Mouse (Mus musculus) hindbrain, embryonic 14.5 days (tissue): ENCODE data around the gene Tspan11. TPM values are rescaled to one million over a fixed set of nuclear protein-coding genes. Genes with fewer than 3 reads are reported as not detected.

Experiments
- ATAC-seq: fragments of 200-750 bp; cut with Nextera tagmentation; 2 replicates; pipeline ENCODE4 v1.8.0; 2017; ENCODE audit warnings: moderate number of reproducible peaks, mild to moderate bottlenecking, moderate TSS enrichment, moderate library complexity; ENCODE audit not compliant: low FRiP score
- DNase-seq: peaks from one replicate; pipeline ENCODE4 v3.0.0-alpha.2; 2015; ENCODE audit warnings: low spot score
- H3K27ac ChIP-seq: fragments of 300-500 bp; sonication (generic); 2 replicates; pipeline ENCODE4 v1.5.1; 2014; ENCODE audit warnings: mild to moderate bottlenecking, moderate library complexity
- H3K27me3 ChIP-seq: fragments of 300-500 bp; sonication (generic); 2 replicates; pipeline ENCODE4 v1.6.1; 2014; ENCODE audit warnings: mild to moderate bottlenecking, low read length, mixed read lengths; ENCODE audit not compliant: control insufficient read depth, insufficient read depth
- H3K36me3 ChIP-seq: fragments of 300-500 bp; sonication (generic); replicated peaks from 2 replicates; pipeline ENCODE4 v1.6.1; 2014; ENCODE audit not compliant: control insufficient read depth, insufficient read depth
- H3K4me1 ChIP-seq: fragments of 300-500 bp; sonication (generic); replicated peaks from 2 replicates; pipeline ENCODE4 v1.6.1; 2014; ENCODE audit warnings: antibody characterized with exemption, low read length, mixed read lengths; ENCODE audit not compliant: control insufficient read depth, insufficient read depth
- H3K4me2 ChIP-seq: fragments of 300-500 bp; sonication (generic); replicated peaks from 2 replicates; pipeline ENCODE4 v1.6.1; 2014; ENCODE audit warnings: mild to moderate bottlenecking, moderate library complexity
- H3K4me3 ChIP-seq: fragments of 300-500 bp; sonication (generic); replicated peaks from 2 replicates; pipeline ENCODE4 v1.5.1; 2014; ENCODE audit warnings: mild to moderate bottlenecking, low read length
- H3K9ac ChIP-seq: fragments of 300-500 bp; sonication (generic); 2 replicates; pipeline ENCODE4 v1.6.1; 2014
- H3K9me3 ChIP-seq: fragments of 300-500 bp; sonication (generic); 2 replicates; pipeline ENCODE4 v1.6.1; 2016; ENCODE audit warnings: low read length; ENCODE audit not compliant: control insufficient read depth
- WGBS: fragments of 180-500 bp; shearing (Covaris S2); extraction: QIAGEN DNeasy Blood & Tissue Kit; methylation state at CpG from one replicate; pipeline ENCODE4 v1.1.7; 2014; 5-methylcytosine and 5-hydroxymethylcytosine counted together
- polyA plus RNA-seq: library from polyadenylated mRNA; unstranded; fragments of >200 nt; fragmentation: Nextera tagmentation; extraction: Ambion mirVana; gene quantifications from 2 replicates; pipeline ENCODE4 v1.2.1, GENCODE M21; 2014

Gene Tspan11
- polyA plus RNA-seq, 1 experiment from 2014 or later, result 4.2 TPM

DNA sequence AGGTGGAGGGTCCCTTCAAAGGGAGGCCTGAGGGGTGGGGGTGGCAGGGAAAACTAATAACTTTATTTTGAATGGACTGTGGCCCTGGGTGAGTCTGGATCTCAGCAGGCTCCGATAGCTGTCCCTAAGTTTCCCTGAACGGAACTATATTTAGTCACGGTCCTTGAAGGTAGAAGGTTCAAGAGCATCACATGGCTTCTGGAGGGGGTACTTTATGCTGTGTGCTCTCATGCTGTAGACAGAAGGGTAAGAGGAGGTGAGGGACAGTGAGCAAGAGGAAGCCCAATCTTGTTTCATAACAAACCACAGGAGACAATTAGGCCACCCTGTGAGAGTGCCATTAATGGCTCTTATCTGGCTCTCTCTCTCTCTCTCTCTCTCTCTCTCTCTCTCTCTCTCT lies 10.0 kb downstream of the Tspan11 start:
- H3K9ac ChIP-seq, result no peak overlapping the region
- H3K36me3 ChIP-seq, result no peaks in the 10 kb centered on the region
- ATAC-seq (peak; percentile 4; the same call in 1 of the 2 replicates), DNase-seq (no peak)
- no peak overlapping the region for H3K4me2 ChIP-seq
- no peaks in the 10 kb centered on the region for H3K9me3 ChIP-seq
- no peaks in the 10 kb centered on the region for H3K27me3 ChIP-seq
- H3K4me1 ChIP-seq, result peaks cover 17% of the 10 kb centered on the region; the same call in 1 of the 2 replicates
- no peak overlapping the region for H3K4me3 ChIP-seq
- H3K27ac ChIP-seq, result no peak overlapping the region
- 83% methylated on average over 3 of the region's 3 CpGs for WGBS

DNA sequence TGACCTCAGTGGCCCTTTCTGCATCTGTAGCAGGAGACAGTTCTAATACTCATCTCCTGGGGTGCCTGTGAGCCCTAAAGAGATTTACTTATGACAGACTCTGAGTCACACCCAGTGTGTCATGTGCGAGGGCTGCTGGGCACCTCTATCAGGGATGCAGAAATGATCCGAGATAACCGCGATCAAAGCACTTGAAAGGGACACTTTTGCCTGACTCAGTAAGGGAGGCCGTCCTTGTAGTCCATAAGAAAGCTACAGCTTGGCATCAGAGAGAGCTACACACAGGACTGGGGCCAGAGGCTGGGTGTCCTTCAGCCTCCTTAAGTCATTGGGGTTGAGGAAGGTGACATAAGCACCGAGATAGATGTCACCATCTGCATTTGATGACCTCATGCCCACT lies 12.7 kb downstream of the Tspan11 start:
- Histone ChIP-seq H3K4me1 (peaks cover 17% of the 10 kb centered on the region; the same call in 1 of the 2 replicates), H3K4me2 (no peak overlapping the region), H3K9ac (no peak overlapping the region), H3K36me3 (no peaks in the 10 kb centered on the region), H3K9me3 (no peaks in the 10 kb centered on the region), H3K27me3 (no peaks in the 10 kb centered on the region), H3K4me3 (no peak overlapping the region), H3K27ac (no peak overlapping the region)
- ATAC-seq (no peak), DNase-seq (no peak)
- 91% methylated on average over 6 of the region's 6 CpGs for WGBS

DNA sequence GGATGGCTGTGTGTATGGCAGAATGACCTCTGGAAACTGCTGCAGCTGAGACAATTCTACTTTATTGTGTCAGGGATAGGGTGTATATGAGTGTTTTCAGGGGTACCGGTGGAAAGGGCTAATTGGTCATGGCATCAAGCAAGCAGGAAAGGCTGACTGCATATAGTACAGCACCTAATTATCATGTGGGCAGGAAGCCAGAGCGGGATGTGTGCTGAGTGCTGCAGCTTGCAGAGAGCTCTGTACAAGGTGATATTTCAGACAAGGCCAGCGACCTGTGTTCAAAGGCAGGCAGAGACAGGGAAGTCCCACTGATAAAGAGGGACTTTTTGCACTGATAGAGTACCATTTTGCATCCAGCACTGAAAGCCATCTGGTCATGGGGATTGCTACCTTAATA lies 13.9 kb downstream of the Tspan11 start:
- no peaks in the 10 kb centered on the region for H3K27me3 ChIP-seq
- DNase-seq (no peak), ATAC-seq (no peak)

DNA sequence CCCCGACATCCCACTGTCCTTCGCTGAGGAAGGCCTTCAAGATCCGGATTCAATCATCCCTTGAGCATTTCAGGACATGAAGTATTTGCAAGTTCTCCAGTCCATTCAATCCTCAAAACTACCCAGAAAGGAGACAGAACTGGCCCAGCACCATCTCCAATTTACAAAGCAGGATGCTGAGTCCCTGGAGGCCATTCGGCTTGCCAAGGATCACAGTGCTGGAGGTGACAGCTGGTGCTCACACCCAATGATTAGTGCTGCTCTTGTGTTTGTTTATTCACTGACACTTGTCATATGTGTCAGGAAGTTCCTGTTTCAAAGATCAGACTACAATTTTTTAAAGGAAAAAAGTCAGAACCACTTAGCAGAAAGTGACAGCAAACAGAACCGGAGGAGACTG lies 14.3 kb downstream of the Tspan11 start:
- H3K36me3 ChIP-seq, result no peaks in the 10 kb centered on the region
- peaks cover 16% of the 10 kb centered on the region; the same call in 1 of the 2 replicates for H3K4me1 ChIP-seq
- H3K27ac ChIP-seq, result no peak overlapping the region
- no peaks in the 10 kb centered on the region for H3K27me3 ChIP-seq
- WGBS, result 76% methylated on average over 5 of the region's 5 CpGs
- ATAC-seq, result no peak
- H3K4me3 ChIP-seq, result no peak overlapping the region
- no peak overlapping the region for H3K9ac ChIP-seq
- H3K4me2 ChIP-seq, result no peak overlapping the region
- no peak for DNase-seq
- no peaks in the 10 kb centered on the region for H3K9me3 ChIP-seq

More for the DNA sequence above, 13.9 kb downstream of the Tspan11 start:
- Histone ChIP-seq H3K4me1 (peaks cover 17% of the 10 kb centered on the region; the same call in 1 of the 2 replicates), H3K27ac (no peak overlapping the region), H3K36me3 (no peaks in the 10 kb centered on the region), H3K9me3 (no peaks in the 10 kb centered on the region), H3K4me3 (no peak overlapping the region), H3K9ac (no peak overlapping the region), H3K4me2 (no peak overlapping the region)
- WGBS, result 63% methylated on average over 3 of the region's 3 CpGs

DNA sequence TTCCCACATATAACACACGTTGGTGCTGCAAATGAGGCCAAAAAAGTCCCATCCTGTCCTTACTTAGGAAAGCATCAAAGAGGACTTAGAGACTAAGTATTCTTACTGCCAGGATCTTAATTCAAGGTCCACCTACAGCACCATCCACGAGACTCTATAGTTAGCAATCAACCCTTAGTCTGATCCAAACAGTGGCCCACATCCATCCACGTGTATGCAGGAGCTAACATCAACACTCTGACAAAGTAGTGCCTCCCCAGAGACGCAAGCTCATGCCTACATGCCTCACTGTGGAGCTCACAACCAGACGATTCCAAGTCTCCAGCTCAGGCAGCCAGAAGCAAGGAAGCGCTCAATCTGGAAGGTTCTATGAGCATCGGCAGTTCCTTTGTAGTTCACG lies 15.2 kb downstream of the Tspan11 start:
- no peak for DNase-seq

DNA sequence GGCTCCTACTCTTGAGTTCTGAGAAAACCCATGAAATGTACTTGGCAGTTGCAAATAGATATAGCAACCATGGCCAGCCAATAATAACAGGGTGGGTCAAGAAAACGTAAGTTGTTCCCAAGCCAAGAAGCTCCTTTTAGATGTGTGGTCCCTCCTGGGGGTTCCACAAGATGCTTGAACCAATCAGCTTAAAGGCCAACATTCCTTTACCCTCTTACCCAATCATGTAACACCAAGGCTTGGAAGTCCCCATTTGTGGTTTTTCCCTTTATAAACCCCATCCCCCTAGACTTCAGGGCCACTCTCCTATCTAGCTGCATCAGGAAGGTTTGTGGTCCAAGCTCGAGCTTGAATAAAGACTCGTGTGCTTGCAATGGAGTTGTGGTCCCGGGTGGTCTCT lies 23.2 kb downstream of the Tspan11 start:
- Histone ChIP-seq H3K9me3 (no peaks in the 10 kb centered on the region), H3K4me2 (no peak overlapping the region), H3K27me3 (no peaks in the 10 kb centered on the region), H3K4me3 (no peak overlapping the region), H3K9ac (no peak overlapping the region), H3K27ac (no peak overlapping the region), H3K36me3 (no peaks in the 10 kb centered on the region), H3K4me1 (no peaks in the 10 kb centered on the region)
- WGBS, result 85% methylated on average over 4 of the region's 4 CpGs
- DNase-seq (no peak), ATAC-seq (no peak)

More for the DNA sequence above, 15.2 kb downstream of the Tspan11 start:
- WGBS, result 89% methylated on average over 8 of the region's 8 CpGs
- Histone ChIP-seq H3K4me1 (peaks cover 9% of the 10 kb centered on the region; the same call in 1 of the 2 replicates), H3K27me3 (no peaks in the 10 kb centered on the region), H3K9me3 (no peaks in the 10 kb centered on the region), H3K9ac (no peak overlapping the region), H3K4me2 (no peak overlapping the region), H3K36me3 (no peaks in the 10 kb centered on the region), H3K27ac (no peak overlapping the region), H3K4me3 (no peak overlapping the region)
- no peak for ATAC-seq

DNA sequence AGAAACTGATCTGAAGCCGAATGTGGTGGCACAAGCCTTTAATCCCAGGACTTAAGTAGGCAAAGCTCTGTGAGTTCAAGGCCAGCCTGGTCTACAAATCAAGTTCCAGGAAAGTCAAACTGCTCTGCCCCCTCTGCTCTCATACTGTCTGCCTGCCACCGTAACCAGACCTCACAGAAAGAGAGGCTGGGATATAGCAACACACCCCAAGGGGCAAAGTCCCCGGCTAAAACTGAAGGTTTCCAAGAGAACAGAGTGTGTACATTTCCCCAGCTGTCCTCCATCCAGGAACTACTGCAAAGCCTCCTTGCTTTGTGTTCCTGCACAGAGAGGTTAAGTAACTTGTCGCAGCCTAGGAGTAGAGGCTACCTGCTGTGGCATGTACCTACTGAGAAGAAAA lies 24.3 kb downstream of the Tspan11 start:
- Histone ChIP-seq H3K4me3 (no peak overlapping the region), H3K9ac (no peak overlapping the region), H3K4me2 (no peak overlapping the region), H3K4me1 (no peaks in the 10 kb centered on the region), H3K9me3 (peaks cover 4% of the 10 kb centered on the region; the same call in 1 of the 2 replicates), H3K27ac (no peak overlapping the region), H3K27me3 (no peaks in the 10 kb centered on the region), H3K36me3 (no peaks in the 10 kb centered on the region)
- no peak for ATAC-seq
- no peak for DNase-seq
- 70% methylated on average over 4 of the region's 4 CpGs for WGBS

DNA sequence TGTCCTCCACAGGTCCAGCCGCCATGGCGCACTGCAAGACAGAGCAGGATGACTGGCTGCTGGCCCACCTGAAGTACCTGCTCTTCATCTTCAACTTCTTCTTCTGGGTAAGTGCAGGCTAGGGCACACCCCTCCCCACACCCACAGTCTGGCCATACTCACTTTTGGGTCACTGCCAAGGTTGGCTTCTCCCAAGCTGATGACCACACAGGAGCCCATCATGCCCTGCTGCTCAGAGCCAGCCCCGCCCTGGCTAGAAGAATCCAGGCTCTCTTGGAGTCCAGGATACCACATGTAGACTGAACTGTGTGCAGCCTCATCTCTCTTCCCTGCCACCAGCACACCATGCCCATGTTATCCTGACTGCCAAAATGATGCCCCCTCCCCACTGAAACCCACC lies 25.5 kb downstream of the Tspan11 start:
- H3K4me2 ChIP-seq, result no peak overlapping the region
- H3K27me3 ChIP-seq, result no peaks in the 10 kb centered on the region
- no peak overlapping the region for H3K27ac ChIP-seq
- ATAC-seq, result no peak
- DNase-seq, result no peak
- peaks cover 4% of the 10 kb centered on the region; the same call in 1 of the 2 replicates for H3K9me3 ChIP-seq
- no peak overlapping the region for H3K4me3 ChIP-seq
- no peak overlapping the region for H3K9ac ChIP-seq
- no peaks in the 10 kb centered on the region for H3K4me1 ChIP-seq
- 95% methylated on average over 3 of the region's 3 CpGs for WGBS
- no peaks in the 10 kb centered on the region for H3K36me3 ChIP-seq

DNA sequence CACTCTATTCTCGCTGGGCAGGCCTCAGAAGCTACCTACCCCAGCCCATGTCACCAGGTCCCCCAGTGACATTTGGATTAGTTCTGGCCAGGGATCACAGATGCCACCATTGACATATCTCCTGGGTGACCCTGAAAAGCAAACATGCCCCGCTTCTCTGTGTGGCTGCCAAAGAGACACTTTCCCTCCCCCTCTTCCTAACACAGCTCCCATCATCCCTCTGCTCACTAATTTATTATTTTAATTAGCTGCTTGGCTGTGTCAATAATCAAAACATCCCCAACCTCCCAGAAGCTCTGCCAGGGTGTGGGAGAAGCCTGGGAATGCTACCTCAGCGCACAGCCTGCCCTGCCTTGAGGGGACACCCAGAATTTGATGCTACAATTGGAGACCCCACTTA lies 29.6 kb downstream of the Tspan11 start:
- no peak overlapping the region for H3K4me3 ChIP-seq
- no peak overlapping the region for H3K9ac ChIP-seq
- DNase-seq (no peak), ATAC-seq (no peak)
- WGBS, result 50% methylated on average over 3 of the region's 3 CpGs
- no peaks in the 10 kb centered on the region for H3K36me3 ChIP-seq
- no peak overlapping the region for H3K4me2 ChIP-seq
- no peaks in the 10 kb centered on the region for H3K4me1 ChIP-seq
- H3K27ac ChIP-seq, result no peak overlapping the region
- H3K27me3 ChIP-seq, result no peaks in the 10 kb centered on the region
- H3K9me3 ChIP-seq, result peaks cover 4% of the 10 kb centered on the region; the same call in 1 of the 2 replicates

DNA sequence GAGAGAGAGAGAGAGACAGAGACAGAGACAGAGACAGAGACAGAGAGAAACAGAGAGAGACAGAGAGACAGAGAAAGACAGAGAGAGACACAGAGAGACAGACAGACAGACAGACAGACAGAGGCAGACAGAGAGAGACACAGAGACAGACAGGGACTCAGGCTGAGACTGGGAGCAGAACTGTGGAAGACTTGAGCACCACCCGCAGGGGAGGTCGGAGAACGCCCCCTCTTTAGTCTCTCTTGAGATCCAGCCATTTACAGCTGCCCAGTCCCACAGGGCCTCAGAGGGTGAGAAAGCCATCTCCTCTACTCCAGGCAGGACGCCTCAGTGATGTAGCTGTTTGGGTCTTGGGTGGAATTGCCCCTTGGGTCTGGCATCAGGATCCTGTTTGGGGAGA lies 30.3 kb downstream of the Tspan11 start:
- Histone ChIP-seq H3K4me2 (no peak overlapping the region), H3K9me3 (peaks cover 4% of the 10 kb centered on the region; the same call in 1 of the 2 replicates), H3K4me3 (no peak overlapping the region), H3K36me3 (no peaks in the 10 kb centered on the region), H3K4me1 (no peaks in the 10 kb centered on the region), H3K9ac (no peak overlapping the region), H3K27me3 (no peaks in the 10 kb centered on the region), H3K27ac (no peak overlapping the region)
- DNase-seq (no peak), ATAC-seq (no peak)
- WGBS, result 73% methylated on average over 4 of the region's 4 CpGs
